Mouse (Mus musculus): ENCODE measurements at regions not wholly inside any gene's neighbourhood (a gene's known extent, or its start where the extent isn't known, plus 50 kb on each side); places are given as distances from the start of the nearest gene placed in this dataset.

DNA sequence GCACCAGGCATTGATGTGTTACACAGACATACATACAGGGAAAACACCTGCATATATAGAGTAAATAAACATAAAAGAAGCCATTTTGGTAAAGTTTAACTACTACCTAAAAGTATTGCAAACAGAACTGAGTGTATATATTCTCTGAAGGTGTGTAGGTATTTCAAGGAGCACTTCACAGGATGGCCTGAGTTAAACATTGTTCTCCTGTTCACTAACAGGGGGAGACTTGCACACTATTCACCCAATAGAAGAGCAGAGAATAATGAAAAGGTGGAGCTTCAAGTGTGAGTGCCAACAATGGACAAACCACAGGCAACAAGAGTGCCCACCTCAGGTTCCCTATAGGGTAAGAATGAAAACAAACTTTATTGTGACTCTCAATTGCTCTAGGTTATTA is 347.7 kb downstream of the Oca2 start:
- no peak for ATAC-seq
- Histone ChIP-seq H3K4me2 (replicated peaks) (no peak overlapping the region), H3K9ac (replicated peaks) (no peak overlapping the region), H3K36me3 (no peaks in the 10 kb centered on the region), H3K4me3 (replicated peaks) (no peak overlapping the region), H3K9me3 (no peaks in the 10 kb centered on the region), H3K27ac (no peak overlapping the region), H3K4me1 (replicated peaks) (peaks cover 15% of the 10 kb centered on the region), H3K27me3 (no peaks in the 10 kb centered on the region)

GRCm38 (mm10) chr7:56590904-56591303 is 351.3 kb downstream of the Oca2 start:
- no peaks in the 10 kb centered on the region for H3K27me3 ChIP-seq
- no peak overlapping the region for H3K4me3 ChIP-seq (replicated peaks)
- H3K4me2 ChIP-seq (replicated peaks): no peak overlapping the region
- 22% methylated on average over 4 of the region's 4 CpGs for WGBS
- peaks cover 15% of the 10 kb centered on the region for H3K4me1 ChIP-seq (replicated peaks)
- ATAC-seq: peak; percentile 95
- no peak overlapping the region for H3K9ac ChIP-seq (replicated peaks)
- H3K27ac ChIP-seq: peak overlapping the region; percentile 76
- H3K9me3 ChIP-seq: no peaks in the 10 kb centered on the region
- H3K36me3 ChIP-seq: no peaks in the 10 kb centered on the region

GRCm38 (mm10) chr7:56591321-56591720 is 351.8 kb downstream of the Oca2 start:
- Histone ChIP-seq H3K9ac (replicated peaks) (no peak overlapping the region), H3K4me2 (replicated peaks) (no peak overlapping the region), H3K4me3 (replicated peaks) (no peak overlapping the region), H3K9me3 (no peaks in the 10 kb centered on the region), H3K27ac (peak overlapping the region; percentile 76), H3K27me3 (no peaks in the 10 kb centered on the region), H3K36me3 (no peaks in the 10 kb centered on the region), H3K4me1 (replicated peaks) (peaks cover 15% of the 10 kb centered on the region)
- 50% methylated on average over 3 of the region's 3 CpGs for WGBS
- peak; percentile 74 for ATAC-seq

- Histone ChIP-seq H3K27me3 (no peaks in the 10 kb centered on the region), H3K4me2 (replicated peaks) (no peak overlapping the region), H3K9ac (replicated peaks) (no peak overlapping the region), H3K4me1 (replicated peaks) (no peaks in the 10 kb centered on the region), H3K27ac (no peak overlapping the region), H3K4me3 (replicated peaks) (no peak overlapping the region), H3K9me3 (no peaks in the 10 kb centered on the region), H3K36me3 (no peaks in the 10 kb centered on the region)
- 45% methylated on average over 4 of the region's 4 CpGs for WGBS
- ATAC-seq: peak; percentile 44; the same call in 1 of the 2 replicates
Measured at GRCm38 (mm10) chr7:56597952-56598595, 358.5 kb downstream of the Oca2 start.
